Mouse (Mus musculus) bone marrow, adult 2 months (tissue): ENCODE measurements around the gene Myo10.

Experiments used
- CTCF ChIP-seq: fragments of 200-500 bp; IDR thresholded peaks from 2 replicates; pipeline ENCODE4 v1.5.1; 2011; ENCODE audit warnings: low read length, control low read depth; ENCODE audit not compliant: control insufficient read depth, insufficient read depth
- POLR2A ChIP-seq: fragments of 200-500 bp; IDR thresholded peaks from 2 replicates; pipeline ENCODE4 v1.6.1; 2011; ENCODE audit warnings: low read depth, mild to moderate bottlenecking, control low read depth, low read length, borderline replicate concordance; ENCODE audit not compliant: control insufficient read depth

DNA sequence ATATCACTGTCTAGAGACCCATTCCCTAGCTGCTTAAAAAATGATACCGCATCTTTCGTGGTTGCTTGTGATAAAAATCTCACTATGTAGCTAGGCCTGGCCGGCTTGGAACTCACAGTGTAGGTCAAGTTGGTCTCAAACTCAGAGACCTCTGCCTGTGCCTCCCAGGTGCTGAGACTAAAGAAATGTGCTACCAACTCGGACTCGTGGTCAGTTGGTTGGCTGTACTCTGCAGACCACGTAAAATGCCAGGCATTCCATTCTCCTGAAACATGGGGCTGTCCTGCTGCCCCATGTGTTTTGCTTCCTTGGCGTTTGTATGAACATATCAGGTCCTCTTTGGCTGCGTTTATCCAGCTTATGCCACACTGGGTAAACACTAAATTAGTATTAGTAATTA is 156.6 kb downstream of the Myo10 start:
- TF ChIP-seq CTCF (no peak), POLR2A (no peak)
